Mouse (Mus musculus) splenic B cell, adult 2 months (primary cell): ENCODE data around the gene Ccnk.

Source experiments
- DNase-seq: peaks from one replicate; pipeline ENCODE4 v3.0.0-alpha.2; 2011; ENCODE audit warnings: low read depth, low spot score
- H3K27me3 ChIP-seq: 2 replicates; pipeline ENCODE4 v1.6.1; 2012; ENCODE audit warnings: mild to moderate bottlenecking, low read length, moderate library complexity, mixed read lengths; ENCODE audit not compliant: control insufficient read depth, poor library complexity, insufficient read depth, severe bottlenecking
- H3K36me3 ChIP-seq: 2 replicates; pipeline ENCODE4 v1.6.1; 2012; ENCODE audit warnings: mild to moderate bottlenecking, low read length, moderate library complexity, mixed read lengths; ENCODE audit not compliant: control insufficient read depth, poor library complexity, insufficient read depth, severe bottlenecking

Ccnk gene

GRCm38 (mm10) chr12:108208726-108209438, 29.5 kb downstream of the Ccnk start:
- DNase-seq = peak; percentile 61
- Histone ChIP-seq H3K27me3 (no peaks in the 10 kb centered on the region), H3K36me3 (0 out of 2 replicates have a peak, but pooled peaks cover 2% of the 10 kb centered on the region)

GRCm38 (mm10) chr12:108210623-108211022, 31.2 kb downstream of the Ccnk start:
- H3K36me3 ChIP-seq = no peaks in the 10 kb centered on the region
- DNase-seq = no peak
- H3K27me3 ChIP-seq = no peaks in the 10 kb centered on the region

DNA sequence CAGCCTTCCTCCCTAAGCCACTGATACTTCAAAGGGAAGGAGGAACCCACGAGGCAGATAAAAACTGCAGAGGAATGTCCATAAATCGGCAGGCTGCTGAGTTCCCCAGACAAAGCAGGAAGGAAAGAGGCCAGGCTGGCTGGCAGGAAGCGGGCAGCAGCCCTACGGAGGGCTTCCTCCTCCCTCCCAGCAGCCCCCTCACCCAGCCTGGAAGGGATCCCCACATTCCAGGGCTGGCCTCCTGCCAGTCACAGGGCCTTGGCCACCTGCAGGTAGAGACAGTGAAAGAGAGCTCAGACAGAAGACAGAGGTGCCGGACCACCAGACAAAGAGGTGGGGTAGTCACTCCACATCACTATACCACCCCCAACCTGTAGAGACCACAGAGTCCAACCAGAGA, 32.7 kb downstream of the Ccnk start:
- no peaks in the 10 kb centered on the region for H3K27me3 ChIP-seq
- no peak for DNase-seq
- H3K36me3 ChIP-seq = no peaks in the 10 kb centered on the region

GRCm38 (mm10) chr12:108212476-108212875, 33.1 kb downstream of the Ccnk start:
- DNase-seq = no peak
- Histone ChIP-seq H3K27me3 (no peaks in the 10 kb centered on the region), H3K36me3 (no peaks in the 10 kb centered on the region)

DNA sequence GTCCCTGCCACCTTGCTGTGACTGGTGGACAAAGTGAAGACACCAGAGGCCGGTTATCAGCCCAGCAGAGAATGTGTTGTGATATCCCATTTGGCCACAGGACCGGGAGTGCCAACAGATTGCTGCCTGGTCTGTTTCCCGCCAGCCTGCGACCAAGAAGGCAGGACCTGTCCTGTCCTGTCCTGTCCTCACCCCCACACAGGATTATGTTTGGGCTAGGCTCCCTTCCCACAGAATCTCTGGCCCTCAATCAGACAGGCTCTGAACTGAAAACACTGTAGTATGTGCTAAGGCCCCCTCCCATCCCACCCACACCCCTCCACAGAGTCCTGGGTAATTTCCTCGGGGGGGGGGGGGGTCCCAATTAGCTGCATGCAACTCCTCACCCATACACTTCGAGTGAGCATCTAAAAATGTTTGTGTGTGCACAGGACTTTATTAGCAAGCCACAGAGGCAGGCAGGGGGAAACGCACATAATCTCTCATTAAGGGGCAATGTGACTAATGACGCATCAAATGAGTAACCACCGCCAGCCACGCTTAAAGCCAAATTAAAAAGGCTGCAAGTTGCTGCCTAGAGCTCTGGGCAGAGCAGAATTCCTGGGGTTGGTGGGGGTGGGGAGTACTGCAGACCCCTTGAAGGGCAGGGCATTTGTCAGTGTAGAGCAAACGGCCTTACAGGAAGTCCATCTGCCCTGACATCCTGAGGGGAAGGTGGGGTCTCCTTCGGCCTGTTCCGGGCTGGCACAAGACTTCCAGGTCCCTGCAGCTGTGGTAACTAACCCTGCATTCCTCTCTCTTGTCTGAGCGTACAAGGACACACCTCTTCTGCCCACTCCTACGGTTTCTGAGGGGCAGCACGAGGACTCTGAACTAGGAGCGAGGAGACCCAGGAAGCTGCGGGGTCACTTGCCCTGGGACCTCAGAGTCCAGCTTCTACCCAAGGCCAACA, 34.0 kb downstream of the Ccnk start:
- no peaks in the 10 kb centered on the region for H3K27me3 ChIP-seq
- DNase-seq = no peak
- no peaks in the 10 kb centered on the region for H3K36me3 ChIP-seq

GRCm38 (mm10) chr12:108215090-108215489, 35.7 kb downstream of the Ccnk start:
- no peaks in the 10 kb centered on the region for H3K27me3 ChIP-seq
- H3K36me3 ChIP-seq = no peaks in the 10 kb centered on the region
- DNase-seq = no peak

- Histone ChIP-seq H3K27me3 (no peaks in the 10 kb centered on the region), H3K36me3 (no peaks in the 10 kb centered on the region)
- no peak for DNase-seq
These were observed 37.4 kb downstream of the Ccnk start for GRCm38 (mm10) chr12:108216611-108217370.

- no peaks in the 10 kb centered on the region for H3K36me3 ChIP-seq
- H3K27me3 ChIP-seq = no peaks in the 10 kb centered on the region
- peak; percentile 47 for DNase-seq
These were observed 38.2 kb downstream of the Ccnk start for GRCm38 (mm10) chr12:108217572-108217971.

DNA sequence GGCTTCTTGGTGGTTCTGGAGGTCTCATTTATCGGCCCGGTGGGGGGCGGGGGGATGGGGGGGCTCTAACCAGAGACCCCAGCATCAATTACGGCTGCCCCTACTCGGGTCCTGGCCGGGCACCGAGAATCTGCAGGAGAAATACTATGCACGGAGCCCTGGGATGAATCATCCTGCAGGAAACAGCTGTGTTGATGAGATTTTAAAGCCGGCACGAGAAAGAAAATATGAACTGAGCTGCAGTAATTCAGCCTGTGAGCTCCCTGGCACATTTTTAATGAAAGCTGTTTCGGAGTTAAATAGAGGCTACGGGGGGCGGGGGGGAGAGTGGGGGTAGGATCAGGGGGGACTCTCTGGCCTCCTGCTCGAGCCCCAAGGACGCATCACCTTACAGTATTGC, 39.8 kb downstream of the Ccnk start:
- Histone ChIP-seq H3K36me3 (no peaks in the 10 kb centered on the region), H3K27me3 (no peaks in the 10 kb centered on the region)
- no peak for DNase-seq

- Histone ChIP-seq H3K36me3 (no peaks in the 10 kb centered on the region), H3K27me3 (no peaks in the 10 kb centered on the region)
- no peak for DNase-seq
These were observed 40.6 kb downstream of the Ccnk start for GRCm38 (mm10) chr12:108219825-108220616.

- Histone ChIP-seq H3K36me3 (no peaks in the 10 kb centered on the region), H3K27me3 (no peaks in the 10 kb centered on the region)
- DNase-seq = no peak
These were observed 41.2 kb downstream of the Ccnk start for GRCm38 (mm10) chr12:108220621-108221020.

- Histone ChIP-seq H3K36me3 (no peaks in the 10 kb centered on the region), H3K27me3 (no peaks in the 10 kb centered on the region)
- DNase-seq = no peak
These were observed 41.8 kb downstream of the Ccnk start for GRCm38 (mm10) chr12:108221206-108221605.

GRCm38 (mm10) chr12:108221712-108222111, 42.3 kb downstream of the Ccnk start:
- H3K27me3 ChIP-seq = no peaks in the 10 kb centered on the region
- no peak for DNase-seq
- no peaks in the 10 kb centered on the region for H3K36me3 ChIP-seq

DNA sequence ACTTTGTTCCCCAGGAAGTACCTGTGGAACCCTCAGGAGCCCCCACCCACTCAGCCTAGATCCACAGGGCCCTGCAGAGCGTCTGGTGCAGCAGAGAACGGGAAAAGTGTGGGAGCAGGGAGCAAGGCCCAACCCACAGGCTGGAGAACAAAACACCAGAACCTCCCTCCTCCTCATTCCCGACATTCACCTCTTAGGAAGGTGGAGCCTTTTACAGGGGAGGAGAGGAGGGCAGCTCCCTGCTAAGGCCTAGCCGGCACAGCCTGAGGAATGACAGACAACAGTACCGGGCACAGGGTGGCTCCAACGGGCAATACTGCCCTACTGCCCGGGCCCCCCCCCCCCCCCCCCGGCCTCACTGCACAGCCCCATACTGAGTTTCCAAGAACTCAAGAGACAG, 44.0 kb downstream of the Ccnk start:
- no peaks in the 10 kb centered on the region for H3K27me3 ChIP-seq
- no peaks in the 10 kb centered on the region for H3K36me3 ChIP-seq
- DNase-seq = no peak
